Mouse (Mus musculus) olfactory bulb, adult 2 months (tissue): Measurements from ENCODE around the gene Zmym5.

Source experiments
- CTCF ChIP-seq: fragments of 200-500 bp; IDR thresholded peaks from 2 replicates; pipeline ENCODE4 v1.5.1; 2012; ENCODE audit warnings: low read depth, mild to moderate bottlenecking, low read length, moderate library complexity; ENCODE audit not compliant: insufficient read depth
- POLR2A ChIP-seq: fragments of 200-500 bp; IDR thresholded peaks from 2 replicates; pipeline ENCODE4 v1.6.1; 2012; ENCODE audit warnings: mild to moderate bottlenecking, low read depth, low read length, moderate library complexity; ENCODE audit not compliant: insufficient read depth

GRCm38 (mm10) chr14:56817131-56817530 is 5.6 kb upstream of the Zmym5 start:
- TF ChIP-seq POLR2A (no peak), CTCF (no peak)
